Mouse (Mus musculus): ENCODE measurements around the gene Tubal3. TPM values are rescaled to one million over a fixed set of nuclear protein-coding genes. Genes with fewer than 3 reads are reported as not detected.

Tubal3 gene
- polyA plus RNA-seq, 1 experiment = not detected

GRCm38 (mm10) chr13:3926046-3926445 is 8.0 kb downstream of the Tubal3 start:
- Histone ChIP-seq H3K4me1 (ENCODE audit: control insufficient read depth, insufficient read depth, low read length) (no peaks in the 10 kb centered on the region), H3K4me3 (ENCODE audit: low read depth, low read length) (no peak overlapping the region), H3K27ac (ENCODE audit: insufficient read depth, low read length) (no peak overlapping the region), H3K9me3 (replicated peaks; ENCODE audit: control insufficient read depth, insufficient read depth, low read length, poor library complexity, severe bottlenecking) (no peaks in the 10 kb centered on the region), H3K36me3 (ENCODE audit: control insufficient read depth, insufficient read depth, low read length, poor library complexity, severe bottlenecking) (no peaks in the 10 kb centered on the region), H3K9ac (ENCODE audit: low read depth, poor library complexity, severe bottlenecking) (no peak overlapping the region), H3K27me3 (ENCODE audit: control insufficient read depth, insufficient read depth, low read length, poor library complexity, severe bottlenecking) (no peaks in the 10 kb centered on the region; the same call in 1 of the 2 replicates)
- TF ChIP-seq EP300 (IDR thresholded peaks at IDR 0.05; ENCODE audit: insufficient read depth, low read depth, low read length) = no peak
- no peak for TF ChIP-seq POLR2A (IDR thresholded peaks at IDR 0.05; ENCODE audit: insufficient read depth, low read length)
- TF ChIP-seq CTCF (IDR thresholded peaks at IDR 0.05; ENCODE audit: low read depth, low read length) = no peak

GRCm38 (mm10) chr13:3944699-3945098 is 26.6 kb downstream of the Tubal3 start:
- Histone ChIP-seq H3K9me3 (replicated peaks; ENCODE audit: control insufficient read depth, insufficient read depth, low read length, poor library complexity, severe bottlenecking) (no peaks in the 10 kb centered on the region), H3K36me3 (ENCODE audit: control insufficient read depth, insufficient read depth, low read length, poor library complexity, severe bottlenecking) (no peaks in the 10 kb centered on the region), H3K9ac (ENCODE audit: low read depth, poor library complexity, severe bottlenecking) (no peak overlapping the region), H3K4me3 (ENCODE audit: low read depth, low read length) (no peak overlapping the region), H3K4me1 (ENCODE audit: control insufficient read depth, insufficient read depth, low read length) (no peaks in the 10 kb centered on the region), H3K27ac (ENCODE audit: insufficient read depth, low read length) (no peak overlapping the region), H3K27me3 (ENCODE audit: control insufficient read depth, insufficient read depth, low read length, poor library complexity, severe bottlenecking) (no peaks in the 10 kb centered on the region; the same call in 1 of the 2 replicates)
- TF ChIP-seq CTCF (IDR thresholded peaks at IDR 0.05; ENCODE audit: low read depth, low read length) = no peak
- no peak for TF ChIP-seq POLR2A (IDR thresholded peaks at IDR 0.05; ENCODE audit: insufficient read depth, low read length)
- no peak for TF ChIP-seq EP300 (IDR thresholded peaks at IDR 0.05; ENCODE audit: insufficient read depth, low read depth, low read length)

GRCm38 (mm10) chr13:3945249-3945648 is 27.2 kb downstream of the Tubal3 start, which contains the start of gene Ucn3:
TSS of gene Ucn3 (minus strand) at chr13:3945349.
- H3K27me3 ChIP-seq (ENCODE audit: control insufficient read depth, insufficient read depth, low read length, poor library complexity, severe bottlenecking) = no peaks in the 10 kb centered on the region; the same call in 1 of the 2 replicates
- no peaks in the 10 kb centered on the region for H3K9me3 ChIP-seq (replicated peaks; ENCODE audit: control insufficient read depth, insufficient read depth, low read length, poor library complexity, severe bottlenecking)
- no peaks in the 10 kb centered on the region for H3K36me3 ChIP-seq (ENCODE audit: control insufficient read depth, insufficient read depth, low read length, poor library complexity, severe bottlenecking)
- no peak within 1 kb of the TSS for H3K27ac ChIP-seq (ENCODE audit: insufficient read depth, low read length)
- TF ChIP-seq POLR2A (IDR thresholded peaks at IDR 0.05; ENCODE audit: insufficient read depth, low read length) (no peak), EP300 (IDR thresholded peaks at IDR 0.05; ENCODE audit: insufficient read depth, low read depth, low read length) (no peak), CTCF (IDR thresholded peaks at IDR 0.05; ENCODE audit: low read depth, low read length) (no peak)
- H3K9ac ChIP-seq (ENCODE audit: low read depth, poor library complexity, severe bottlenecking) = no peak within 1 kb of the TSS
- no peak within 1 kb of the TSS for H3K4me3 ChIP-seq (ENCODE audit: low read depth, low read length)
- no peaks in the 10 kb centered on the region for H3K4me1 ChIP-seq (ENCODE audit: control insufficient read depth, insufficient read depth, low read length)

GRCm38 (mm10) chr13:3947267-3947666 is 29.2 kb downstream of the Tubal3 start:
- no peaks in the 10 kb centered on the region for H3K4me1 ChIP-seq (ENCODE audit: control insufficient read depth, insufficient read depth, low read length)
- H3K27ac ChIP-seq (ENCODE audit: insufficient read depth, low read length) = no peak overlapping the region
- no peaks in the 10 kb centered on the region for H3K36me3 ChIP-seq (ENCODE audit: control insufficient read depth, insufficient read depth, low read length, poor library complexity, severe bottlenecking)

GRCm38 (mm10) chr13:3949477-3949876 is 31.4 kb downstream of the Tubal3 start:
- H3K9me3 ChIP-seq (replicated peaks; ENCODE audit: control insufficient read depth, insufficient read depth, low read length, poor library complexity, severe bottlenecking) = no peaks in the 10 kb centered on the region
- no peak overlapping the region for H3K27ac ChIP-seq (ENCODE audit: insufficient read depth, low read length)
- no peaks in the 10 kb centered on the region for H3K4me1 ChIP-seq (ENCODE audit: control insufficient read depth, insufficient read depth, low read length)
- H3K9ac ChIP-seq (ENCODE audit: low read depth, poor library complexity, severe bottlenecking) = no peak overlapping the region
- H3K36me3 ChIP-seq (ENCODE audit: control insufficient read depth, insufficient read depth, low read length, poor library complexity, severe bottlenecking) = no peaks in the 10 kb centered on the region
- TF ChIP-seq EP300 (IDR thresholded peaks at IDR 0.05; ENCODE audit: insufficient read depth, low read depth, low read length) (no peak), POLR2A (IDR thresholded peaks at IDR 0.05; ENCODE audit: insufficient read depth, low read length) (no peak), CTCF (IDR thresholded peaks at IDR 0.05; ENCODE audit: low read depth, low read length) (no peak)
- H3K27me3 ChIP-seq (ENCODE audit: control insufficient read depth, insufficient read depth, low read length, poor library complexity, severe bottlenecking) = no peaks in the 10 kb centered on the region; the same call in 1 of the 2 replicates
- H3K4me3 ChIP-seq (ENCODE audit: low read depth, low read length) = no peak overlapping the region

More at GRCm38 (mm10) chr13:3947267-3947666, 29.2 kb downstream of the Tubal3 start:
- no peaks in the 10 kb centered on the region; the same call in 1 of the 2 replicates for H3K27me3 ChIP-seq (ENCODE audit: control insufficient read depth, insufficient read depth, low read length, poor library complexity, severe bottlenecking)
- no peaks in the 10 kb centered on the region for H3K9me3 ChIP-seq (replicated peaks; ENCODE audit: control insufficient read depth, insufficient read depth, low read length, poor library complexity, severe bottlenecking)
- H3K9ac ChIP-seq (ENCODE audit: low read depth, poor library complexity, severe bottlenecking) = no peak overlapping the region
- no peak overlapping the region for H3K4me3 ChIP-seq (ENCODE audit: low read depth, low read length)
- TF ChIP-seq POLR2A (IDR thresholded peaks at IDR 0.05; ENCODE audit: insufficient read depth, low read length) = no peak
- no peak for TF ChIP-seq CTCF (IDR thresholded peaks at IDR 0.05; ENCODE audit: low read depth, low read length)
- TF ChIP-seq EP300 (IDR thresholded peaks at IDR 0.05; ENCODE audit: insufficient read depth, low read depth, low read length) = no peak

GRCm38 (mm10) chr13:3951198-3951914 is 33.3 kb downstream of the Tubal3 start:
- H3K27ac ChIP-seq (ENCODE audit: insufficient read depth, low read length) = no peak overlapping the region
- H3K9ac ChIP-seq (ENCODE audit: low read depth, poor library complexity, severe bottlenecking) = no peak overlapping the region
- TF ChIP-seq CTCF (IDR thresholded peaks at IDR 0.05; ENCODE audit: low read depth, low read length) (peak; percentile 32), POLR2A (IDR thresholded peaks at IDR 0.05; ENCODE audit: insufficient read depth, low read length) (no peak)
- no peaks in the 10 kb centered on the region for H3K9me3 ChIP-seq (replicated peaks; ENCODE audit: control insufficient read depth, insufficient read depth, low read length, poor library complexity, severe bottlenecking)
- H3K36me3 ChIP-seq (ENCODE audit: control insufficient read depth, insufficient read depth, low read length, poor library complexity, severe bottlenecking) = no peaks in the 10 kb centered on the region
- no peaks in the 10 kb centered on the region; the same call in 1 of the 2 replicates for H3K27me3 ChIP-seq (ENCODE audit: control insufficient read depth, insufficient read depth, low read length, poor library complexity, severe bottlenecking)
- no peak overlapping the region for H3K4me3 ChIP-seq (ENCODE audit: low read depth, low read length)
- H3K4me1 ChIP-seq (ENCODE audit: control insufficient read depth, insufficient read depth, low read length) = no peaks in the 10 kb centered on the region
